Mouse (Mus musculus) macrophage (primary cell): ENCODE measurements at regions not wholly inside any gene's neighbourhood (a gene's known extent, or its start where the extent isn't known, plus 50 kb on each side); places are given as distances from the start of the nearest gene placed in this dataset.

ENCODE experiments used
- H3K27ac ChIP-seq: fragments of 350-480 bp; formaldehyde crosslinking; 2 replicates; pipeline ENCODE4 v1.9.0; 2021
- H3K36me3 ChIP-seq: fragments of 350-480 bp; formaldehyde crosslinking; 2 replicates; pipeline ENCODE4 v1.9.0; 2021; ENCODE audit errors: inconsistent target
- H3K4me3 ChIP-seq: fragments of 350-480 bp; formaldehyde crosslinking; 2 replicates; pipeline ENCODE4 v1.9.0; 2021; ENCODE audit errors: inconsistent target
- H3K79me2 ChIP-seq: fragments of 350-480 bp; formaldehyde crosslinking; 2 replicates; pipeline ENCODE4 v1.9.0; 2021; ENCODE audit errors: inconsistent target
- WGBS: methylation state at CpG from one replicate; pipeline ENCODE4 v1.1.7; 2026; ENCODE audit warnings: inconsistent platforms; ENCODE audit not compliant: missing documents; 5-methylcytosine and 5-hydroxymethylcytosine counted together

DNA sequence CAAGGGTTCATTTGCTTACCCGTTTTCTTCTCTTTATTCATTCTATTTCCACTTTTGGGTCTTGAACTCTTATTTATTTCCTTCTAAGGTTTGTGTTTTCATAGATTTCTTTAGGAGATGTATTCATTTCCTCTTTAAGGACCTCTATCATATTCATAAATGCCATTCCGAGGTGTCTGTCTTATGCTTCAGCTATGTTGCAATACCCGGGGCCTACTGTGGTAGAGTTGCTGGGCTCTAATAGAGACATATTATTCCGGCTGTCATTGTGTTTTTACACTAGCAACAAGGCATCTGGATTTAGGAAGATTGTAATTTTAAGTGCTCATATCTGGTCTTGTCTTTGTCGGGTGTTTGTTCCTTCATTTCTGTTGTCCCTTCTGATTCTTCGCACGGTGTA is 249.5 kb downstream of the Lmo4 start:
- Histone ChIP-seq H3K27ac (no peak overlapping the region), H3K4me3 (no peak overlapping the region), H3K79me2 (no peaks in the 10 kb centered on the region), H3K36me3 (no peaks in the 10 kb centered on the region)
- 77% methylated on average over 7 of the region's 7 CpGs for WGBS

DNA sequence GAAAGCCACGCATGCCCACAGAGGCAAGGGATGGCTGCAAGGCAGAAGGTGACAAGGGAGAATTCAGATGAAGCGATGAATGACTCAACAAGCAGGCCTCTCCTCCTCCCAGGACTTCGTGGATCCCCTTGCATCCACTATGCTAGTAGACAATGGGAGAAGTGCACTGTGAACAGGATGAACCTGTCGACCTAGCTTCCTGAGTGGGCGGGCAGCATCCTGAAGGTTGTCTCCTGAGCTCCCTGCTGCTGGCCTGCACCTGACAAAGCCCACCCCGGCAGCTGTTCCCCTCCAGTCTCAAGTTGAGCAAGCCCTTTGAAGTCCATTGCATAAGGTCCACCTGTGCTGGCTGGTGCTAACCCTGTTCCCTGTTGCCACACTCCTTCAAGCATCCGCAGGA is 250.2 kb downstream of the Lmo4 start:
- Histone ChIP-seq H3K4me3 (no peak overlapping the region), H3K27ac (no peak overlapping the region), H3K79me2 (no peaks in the 10 kb centered on the region), H3K36me3 (no peaks in the 10 kb centered on the region)
- WGBS, result 67% methylated on average over 7 of the region's 7 CpGs

DNA sequence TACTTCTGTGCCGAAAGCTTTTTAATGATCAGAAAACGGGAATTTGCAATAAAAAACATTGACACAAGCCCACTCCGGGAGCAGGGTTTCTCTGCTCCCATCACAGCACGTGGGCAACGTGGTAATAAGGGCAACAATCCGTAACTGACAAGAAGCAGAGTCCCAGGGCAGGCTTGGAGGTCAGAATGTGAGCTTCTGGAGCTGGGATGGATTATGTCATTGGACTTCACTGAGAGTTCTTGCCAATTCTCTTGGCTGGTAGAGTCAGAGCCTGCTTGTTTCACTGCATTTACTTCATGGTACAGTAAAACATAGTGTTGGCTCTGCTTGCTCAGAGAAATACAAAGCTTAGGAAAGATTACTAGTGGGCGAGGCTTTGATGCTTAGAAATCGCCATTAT is 252.7 kb downstream of the Lmo4 start:
- no peak overlapping the region for H3K4me3 ChIP-seq
- no peak overlapping the region for H3K27ac ChIP-seq
- H3K79me2 ChIP-seq, result no peaks in the 10 kb centered on the region
- no peaks in the 10 kb centered on the region for H3K36me3 ChIP-seq
- 92% methylated on average over 8 of the region's 8 CpGs for WGBS

DNA sequence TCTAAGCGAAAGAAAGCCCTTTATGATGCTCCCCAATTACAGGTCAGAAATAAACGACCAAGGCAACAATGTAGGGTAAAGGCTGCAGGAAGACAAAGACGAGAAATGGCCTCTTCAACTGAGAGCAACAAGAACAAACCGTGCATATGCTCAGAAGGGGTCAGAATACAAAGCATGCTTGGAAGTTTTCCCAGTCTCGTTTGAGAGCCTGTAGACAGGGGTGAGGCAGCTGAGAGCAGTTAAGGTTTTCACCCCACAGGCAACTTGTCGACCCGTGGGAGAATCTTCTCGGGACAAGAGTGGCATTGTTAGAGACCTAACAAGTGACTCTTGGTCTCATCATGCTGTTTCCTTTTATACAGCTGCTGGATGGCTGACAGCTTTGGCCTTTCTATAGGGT is 255.4 kb downstream of the Lmo4 start:
- Histone ChIP-seq H3K36me3 (no peaks in the 10 kb centered on the region), H3K27ac (no peak overlapping the region), H3K79me2 (no peaks in the 10 kb centered on the region), H3K4me3 (no peak overlapping the region)
- 75% methylated on average over 8 of the region's 8 CpGs for WGBS

DNA sequence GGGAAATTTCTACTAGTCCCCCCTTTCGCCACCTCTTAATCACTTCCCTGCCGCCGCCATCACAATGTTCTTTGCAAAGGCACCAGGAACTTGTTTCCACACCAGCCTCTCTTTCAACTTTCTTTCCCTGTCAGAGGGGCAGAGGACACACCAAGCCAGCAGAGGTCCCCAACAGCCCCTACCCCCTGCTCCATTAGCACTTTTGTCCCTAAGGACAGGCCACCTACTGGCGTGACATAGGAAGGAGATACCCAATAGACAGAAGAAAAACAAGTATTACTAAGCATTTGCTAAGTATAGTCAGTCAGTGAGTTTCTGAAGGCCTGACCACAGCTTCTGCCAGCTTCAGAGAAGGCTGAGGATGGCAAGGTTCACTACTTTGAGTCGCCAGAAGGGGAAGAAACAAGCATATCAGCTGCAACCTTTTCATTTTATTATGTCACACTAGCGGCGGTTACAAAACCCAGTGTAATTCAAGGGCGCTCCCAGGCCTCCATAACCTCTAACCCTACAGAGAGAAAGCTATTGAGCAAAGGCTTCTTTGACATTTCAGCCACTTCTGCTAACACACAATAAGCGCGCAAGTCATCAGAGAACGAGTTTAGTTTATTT is 255.9 kb downstream of the Lmo4 start:
- H3K36me3 ChIP-seq, result no peaks in the 10 kb centered on the region
- no peaks in the 10 kb centered on the region for H3K79me2 ChIP-seq
- no peak overlapping the region for H3K4me3 ChIP-seq
- no peak overlapping the region for H3K27ac ChIP-seq
- 81% methylated on average over 11 of the region's 11 CpGs for WGBS

DNA sequence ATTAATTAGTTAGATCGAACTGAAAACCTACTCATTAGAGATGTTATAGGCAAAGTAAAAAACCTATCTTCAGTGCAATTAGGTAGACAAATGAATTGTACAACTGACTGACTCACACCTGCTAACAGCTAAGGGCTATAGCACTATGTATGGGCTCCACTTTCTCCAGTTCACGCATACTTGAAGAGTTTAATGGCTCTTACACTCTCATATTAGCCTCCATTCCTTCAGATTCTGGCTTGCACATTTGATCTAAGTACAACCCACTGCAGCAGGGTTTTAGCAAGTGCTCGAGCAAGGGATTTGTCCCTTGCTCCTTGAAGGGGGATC is 257.1 kb downstream of the Lmo4 start:
- Histone ChIP-seq H3K4me3 (no peak overlapping the region), H3K36me3 (no peaks in the 10 kb centered on the region), H3K79me2 (no peaks in the 10 kb centered on the region), H3K27ac (no peak overlapping the region)
- WGBS, result 89% methylated on average over 3 of the region's 3 CpGs

DNA sequence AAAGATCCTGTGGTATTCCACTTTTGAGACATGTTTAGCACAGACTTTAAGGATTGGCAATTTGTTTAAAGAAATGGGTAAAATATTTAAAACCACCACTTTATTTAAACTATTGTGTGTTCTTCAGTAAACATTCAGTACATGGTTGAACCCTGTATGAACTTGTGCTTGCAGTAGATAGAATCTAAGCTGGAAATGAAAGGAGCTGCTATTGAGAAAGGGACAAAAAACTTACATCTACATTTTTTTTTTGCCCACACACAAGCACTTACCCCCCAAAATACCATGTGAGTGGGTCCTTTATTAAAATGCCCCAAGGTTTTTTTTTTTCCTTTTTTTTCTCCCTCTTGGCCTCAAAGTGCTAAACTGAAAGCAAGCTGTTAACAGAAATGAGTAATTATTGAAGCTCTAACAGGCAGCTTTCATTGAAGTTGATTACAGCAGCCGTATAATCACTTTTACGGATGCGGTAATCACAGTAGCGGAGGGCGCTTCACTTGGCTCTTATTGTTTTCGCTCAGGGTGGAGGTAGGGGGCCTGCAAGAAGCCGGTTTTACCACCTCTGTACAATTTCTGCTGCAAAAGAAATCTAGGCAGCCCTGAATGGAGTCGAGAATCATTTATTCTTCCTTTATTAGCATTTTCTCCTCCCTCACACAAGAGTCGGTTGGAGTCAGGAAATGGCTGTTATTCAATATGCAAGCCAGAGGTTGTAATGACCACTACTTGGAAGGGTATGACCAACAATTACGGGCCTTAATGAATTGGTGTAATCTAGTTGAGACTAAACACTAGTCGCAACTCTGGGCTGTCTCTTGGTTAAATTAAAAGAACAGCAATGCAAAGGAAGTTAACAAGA is 257.7 kb downstream of the Lmo4 start:
- 74% methylated on average over 11 of the region's 11 CpGs for WGBS
- H3K4me3 ChIP-seq, result no peak overlapping the region
- H3K36me3 ChIP-seq, result no peaks in the 10 kb centered on the region
- no peaks in the 10 kb centered on the region for H3K79me2 ChIP-seq
- H3K27ac ChIP-seq, result no peak overlapping the region

DNA sequence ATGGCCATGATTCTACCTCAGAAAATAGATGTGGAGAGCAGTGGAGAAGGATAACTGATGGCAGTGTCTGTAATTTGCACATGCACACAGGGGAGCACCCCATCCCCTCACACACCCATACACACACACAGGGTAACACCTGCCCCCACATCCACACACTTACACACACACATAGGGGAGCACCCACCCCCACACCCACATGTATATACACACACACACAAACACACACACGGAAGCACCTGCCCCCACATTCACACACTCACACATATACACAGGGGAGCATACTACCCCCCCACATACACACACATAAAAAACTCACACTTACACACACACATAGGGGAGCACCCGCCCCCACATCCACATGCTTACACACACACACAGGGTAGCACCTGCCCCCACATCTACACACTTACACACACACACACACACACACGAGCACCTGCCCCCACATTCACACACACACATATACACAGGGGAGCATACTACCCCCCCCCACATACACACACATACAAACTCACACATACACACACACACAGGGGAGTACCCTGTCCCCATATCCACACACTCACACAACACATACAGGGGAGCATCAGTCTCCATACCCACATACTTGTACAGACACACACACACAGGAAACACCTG is 265.8 kb downstream of the Lmo4 start:
- Histone ChIP-seq H3K36me3 (no peaks in the 10 kb centered on the region), H3K4me3 (no peak overlapping the region), H3K27ac (no peak overlapping the region), H3K79me2 (no peaks in the 10 kb centered on the region)
- WGBS, result 95% methylated on average over 3 of the region's 3 CpGs

DNA sequence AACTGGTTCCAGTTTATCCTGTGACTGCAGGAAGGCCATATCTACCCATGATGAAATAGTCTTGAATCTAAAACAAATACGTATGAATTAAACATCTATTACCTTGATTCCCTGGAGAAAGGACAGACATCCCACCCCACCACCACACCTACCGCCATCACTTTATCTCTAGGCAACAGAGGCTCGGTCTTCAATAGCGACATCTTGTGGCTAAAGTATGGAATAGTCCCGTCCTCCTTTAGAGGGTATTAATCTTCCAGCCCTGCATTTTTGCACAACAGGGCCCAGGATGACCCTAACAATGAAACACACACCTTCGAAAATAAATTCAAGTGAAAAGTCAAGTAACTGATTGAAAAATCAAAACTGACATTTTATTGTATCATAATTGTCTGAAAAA is 279.7 kb downstream of the Lmo4 start:
- Histone ChIP-seq H3K4me3 (no peak overlapping the region), H3K36me3 (no peaks in the 10 kb centered on the region), H3K27ac (no peak overlapping the region), H3K79me2 (no peaks in the 10 kb centered on the region)
- 59% methylated on average over 6 of the region's 6 CpGs for WGBS

DNA sequence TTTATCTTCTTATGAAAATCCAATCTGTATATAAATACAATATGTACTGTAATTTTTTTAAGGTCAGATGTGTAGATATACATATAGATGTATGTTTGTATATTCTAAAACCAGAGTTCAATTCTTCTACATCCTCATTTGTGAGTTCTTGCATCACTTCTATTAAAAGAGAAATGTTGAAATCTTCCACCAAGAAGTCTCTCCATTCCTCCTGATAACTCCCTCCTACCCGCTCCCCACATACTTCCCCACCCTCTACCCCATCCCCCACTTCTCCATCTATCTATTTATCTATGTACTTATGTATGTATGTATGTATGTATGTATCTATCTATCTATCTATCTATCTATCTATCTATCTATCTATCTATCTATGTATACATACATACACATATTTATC is 285.3 kb downstream of the Lmo4 start:
- no peaks in the 10 kb centered on the region for H3K36me3 ChIP-seq
- no peaks in the 10 kb centered on the region for H3K79me2 ChIP-seq
- WGBS, result 20% methylated on average over 1 of the region's 1 CpGs
- no peak overlapping the region for H3K27ac ChIP-seq
- H3K4me3 ChIP-seq, result no peak overlapping the region

DNA sequence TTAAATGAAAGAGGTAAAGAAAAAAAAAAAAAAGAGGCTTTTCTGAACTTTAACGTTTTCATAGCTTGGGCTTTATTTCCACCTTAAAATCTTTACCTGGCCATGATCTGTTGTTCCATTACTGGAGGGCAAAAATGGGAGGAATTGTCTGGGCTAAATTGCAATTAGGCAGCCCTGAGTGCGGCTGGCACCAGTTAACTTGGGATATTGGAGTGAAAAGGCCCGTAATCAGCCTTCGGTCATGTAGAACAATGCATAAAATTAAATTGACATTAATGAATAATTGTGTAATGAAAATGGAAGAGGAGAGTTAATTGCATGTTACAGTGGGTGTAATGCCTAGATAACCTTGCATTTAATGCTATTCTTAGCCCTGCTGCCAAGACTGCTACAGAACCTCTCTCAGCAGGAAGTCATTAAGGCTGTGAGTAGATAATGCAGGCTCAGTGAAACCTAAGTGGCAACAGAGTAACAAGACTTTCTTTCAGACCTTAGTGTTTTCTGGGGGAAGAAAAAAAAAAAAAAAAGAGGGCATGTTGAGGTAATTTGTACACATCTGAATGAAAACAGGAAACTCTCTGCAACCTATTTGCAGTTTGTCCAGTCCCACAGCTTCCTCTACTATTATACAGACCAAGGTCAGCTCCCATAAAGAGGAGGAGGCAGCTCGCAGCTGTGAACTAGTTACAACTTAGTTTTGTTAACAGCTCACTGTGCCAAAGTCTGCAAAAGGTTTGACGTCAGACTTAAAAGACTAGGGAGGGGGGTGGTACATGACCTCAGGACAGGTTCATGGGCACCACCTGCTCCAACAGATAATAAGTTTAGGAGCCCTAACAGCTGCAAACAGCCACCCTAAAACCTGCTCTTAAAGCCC is 290.4 kb downstream of the Lmo4 start:
- Histone ChIP-seq H3K36me3 (no peaks in the 10 kb centered on the region), H3K79me2 (no peaks in the 10 kb centered on the region), H3K27ac (no peak overlapping the region), H3K4me3 (no peak overlapping the region)
- WGBS, result 54% methylated on average over 6 of the region's 6 CpGs

DNA sequence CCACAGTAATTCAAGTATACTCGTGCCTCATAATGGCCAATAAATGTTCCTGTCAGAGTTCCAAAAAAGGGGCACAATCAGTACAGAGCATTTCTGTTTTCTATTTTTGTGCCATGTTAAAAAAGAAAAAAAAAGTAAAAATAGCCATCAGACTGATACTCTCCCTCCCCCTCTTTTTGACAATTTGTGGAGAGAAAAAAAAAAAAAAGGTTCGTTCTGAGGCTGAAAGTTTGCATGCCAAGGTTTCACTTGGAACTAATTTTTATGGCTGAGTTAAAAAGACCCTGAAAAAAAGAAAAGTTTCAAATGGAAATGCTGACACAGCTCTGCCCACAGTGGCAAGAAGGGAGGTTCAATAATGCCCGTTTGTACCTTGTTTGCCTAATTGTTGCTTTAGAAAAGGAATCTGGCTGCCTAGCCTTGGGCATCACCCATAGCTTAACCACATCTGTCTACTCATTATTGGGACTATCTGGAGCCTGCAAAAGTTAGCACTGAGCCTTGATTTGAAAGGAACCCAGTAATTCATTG is 291.9 kb downstream of the Lmo4 start:
- no peaks in the 10 kb centered on the region for H3K79me2 ChIP-seq
- H3K4me3 ChIP-seq, result no peak overlapping the region
- H3K27ac ChIP-seq, result no peak overlapping the region
- 57% methylated on average over 3 of the region's 3 CpGs for WGBS
- no peaks in the 10 kb centered on the region for H3K36me3 ChIP-seq

DNA sequence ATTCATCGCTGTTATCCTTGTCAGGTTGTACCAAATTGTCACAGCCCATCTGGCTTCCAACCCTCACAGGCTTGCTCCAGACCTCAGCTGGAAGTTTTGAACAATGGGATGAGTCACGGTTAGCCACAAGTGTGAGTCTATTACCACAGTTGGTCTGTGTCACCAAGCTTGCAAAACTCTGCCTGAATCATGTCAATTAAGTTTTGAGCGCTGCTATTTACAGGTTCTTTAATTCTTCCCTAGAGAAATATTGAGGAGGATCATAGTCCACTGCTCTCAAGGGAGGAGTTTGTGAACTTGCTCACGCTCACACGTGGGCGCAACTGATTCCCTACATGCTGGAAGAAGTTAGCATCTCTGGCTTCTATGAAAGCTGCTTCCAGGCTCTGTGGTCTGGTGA is 292.6 kb downstream of the Lmo4 start:
- H3K36me3 ChIP-seq, result no peaks in the 10 kb centered on the region
- 33% methylated on average over 6 of the region's 6 CpGs for WGBS
- no peak overlapping the region for H3K27ac ChIP-seq
- no peak overlapping the region for H3K4me3 ChIP-seq
- H3K79me2 ChIP-seq, result no peaks in the 10 kb centered on the region

DNA sequence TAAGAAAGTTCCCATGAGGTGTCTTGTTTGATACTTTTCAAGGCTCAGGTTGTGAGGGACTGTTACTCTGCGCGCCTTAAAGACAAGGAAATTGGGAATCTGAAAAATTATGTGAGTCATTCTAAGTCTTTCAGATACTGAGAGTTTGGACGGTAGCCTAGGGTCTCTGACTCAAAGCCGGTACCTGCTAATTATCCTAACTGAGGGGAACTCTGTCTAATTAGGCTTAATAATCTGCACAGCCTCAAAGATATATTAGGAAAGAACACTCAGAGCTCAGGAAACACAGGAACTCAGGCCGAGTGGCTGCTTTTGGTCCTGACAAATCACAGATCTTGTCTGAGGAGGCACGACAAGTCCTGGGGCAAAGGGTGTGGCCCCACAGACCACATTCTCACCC is 295.7 kb downstream of the Lmo4 start:
- H3K79me2 ChIP-seq, result no peaks in the 10 kb centered on the region
- H3K27ac ChIP-seq, result no peak overlapping the region
- no peak overlapping the region for H3K4me3 ChIP-seq
- H3K36me3 ChIP-seq, result no peaks in the 10 kb centered on the region
- 88% methylated on average over 6 of the region's 6 CpGs for WGBS
